Mouse (Mus musculus) hindbrain, embryonic 14.5 days (tissue): Measurements from ENCODE around the gene Tsc1. TPM values are rescaled to one million over a fixed set of nuclear protein-coding genes. Genes with fewer than 3 reads are reported as not detected.
A peak's percentile ranks its signal among the peaks of the same experiment; 100 is the strongest.

Experiments
- ATAC-seq: fragments of 200-750 bp; cut with Nextera tagmentation; 2 replicates; pipeline ENCODE4 v1.8.0; 2017; ENCODE audit warnings: moderate number of reproducible peaks, mild to moderate bottlenecking, moderate TSS enrichment, moderate library complexity; ENCODE audit not compliant: low FRiP score
- DNase-seq: peaks from one replicate; pipeline ENCODE4 v3.0.0-alpha.2; 2015; ENCODE audit warnings: low spot score
- H3K27ac ChIP-seq: fragments of 300-500 bp; sonication (generic); 2 replicates; pipeline ENCODE4 v1.5.1; 2014; ENCODE audit warnings: mild to moderate bottlenecking, moderate library complexity
- H3K27me3 ChIP-seq: fragments of 300-500 bp; sonication (generic); 2 replicates; pipeline ENCODE4 v1.6.1; 2014; ENCODE audit warnings: mild to moderate bottlenecking, low read length, mixed read lengths; ENCODE audit not compliant: control insufficient read depth, insufficient read depth
- H3K36me3 ChIP-seq: fragments of 300-500 bp; sonication (generic); replicated peaks from 2 replicates; pipeline ENCODE4 v1.6.1; 2014; ENCODE audit not compliant: control insufficient read depth, insufficient read depth
- H3K4me1 ChIP-seq: fragments of 300-500 bp; sonication (generic); replicated peaks from 2 replicates; pipeline ENCODE4 v1.6.1; 2014; ENCODE audit warnings: antibody characterized with exemption, low read length, mixed read lengths; ENCODE audit not compliant: control insufficient read depth, insufficient read depth
- H3K4me2 ChIP-seq: fragments of 300-500 bp; sonication (generic); replicated peaks from 2 replicates; pipeline ENCODE4 v1.6.1; 2014; ENCODE audit warnings: mild to moderate bottlenecking, moderate library complexity
- H3K4me3 ChIP-seq: fragments of 300-500 bp; sonication (generic); replicated peaks from 2 replicates; pipeline ENCODE4 v1.5.1; 2014; ENCODE audit warnings: mild to moderate bottlenecking, low read length
- H3K9ac ChIP-seq: fragments of 300-500 bp; sonication (generic); 2 replicates; pipeline ENCODE4 v1.6.1; 2014
- H3K9me3 ChIP-seq: fragments of 300-500 bp; sonication (generic); 2 replicates; pipeline ENCODE4 v1.6.1; 2016; ENCODE audit warnings: low read length; ENCODE audit not compliant: control insufficient read depth
- WGBS: fragments of 180-500 bp; shearing (Covaris S2); extraction: QIAGEN DNeasy Blood & Tissue Kit; methylation state at CpG from one replicate; pipeline ENCODE4 v1.1.7; 2014; 5-methylcytosine and 5-hydroxymethylcytosine counted together
- polyA plus RNA-seq: library from polyadenylated mRNA; unstranded; fragments of >200 nt; fragmentation: Nextera tagmentation; extraction: Ambion mirVana; gene quantifications from 2 replicates; pipeline ENCODE4 v1.2.1, GENCODE M21; 2014

Gene Tsc1
- polyA plus RNA-seq, 1 experiment from 2014 or later = 29.2 TPM

- peaks cover 66% of the 10 kb centered on the region for H3K36me3 ChIP-seq
Measured at GRCm38 (mm10) chr2:28656216-28656615, 15.2 kb downstream of the Tsc1 start.

GRCm38 (mm10) chr2:28662891-28663290, 21.9 kb downstream of the Tsc1 start:
- Histone ChIP-seq H3K27ac (no peak overlapping the region), H3K4me2 (no peak overlapping the region), H3K9me3 (no peaks in the 10 kb centered on the region), H3K9ac (no peak overlapping the region), H3K4me1 (no peaks in the 10 kb centered on the region), H3K36me3 (peaks cover 100% of the 10 kb centered on the region), H3K27me3 (no peaks in the 10 kb centered on the region), H3K4me3 (no peak overlapping the region)
- ATAC-seq (no peak), DNase-seq (no peak)
- 97% methylated on average over 3 of the region's 3 CpGs for whole genome bisulfite sequencing

More at GRCm38 (mm10) chr2:28656216-28656615, 15.2 kb downstream of the Tsc1 start:
- Histone ChIP-seq H3K9me3 (no peaks in the 10 kb centered on the region), H3K4me3 (no peak overlapping the region), H3K4me2 (no peak overlapping the region), H3K27ac (no peak overlapping the region), H3K4me1 (no peaks in the 10 kb centered on the region), H3K9ac (no peak overlapping the region), H3K27me3 (no peaks in the 10 kb centered on the region)
- 75% methylated on average over 8 of the region's 8 CpGs for WGBS
- DNase-seq (no peak), ATAC-seq (no peak)

GRCm38 (mm10) chr2:28665818-28666217, 24.8 kb downstream of the Tsc1 start:
- 83% methylated on average over 3 of the region's 3 CpGs for WGBS
- H3K9ac ChIP-seq = no peak overlapping the region
- H3K27me3 ChIP-seq = no peaks in the 10 kb centered on the region
- ATAC-seq = no peak
- no peak for DNase-seq
- no peak overlapping the region for H3K4me2 ChIP-seq
- no peak overlapping the region for H3K4me3 ChIP-seq
- H3K9me3 ChIP-seq = no peaks in the 10 kb centered on the region
- H3K27ac ChIP-seq = no peak overlapping the region
- no peaks in the 10 kb centered on the region for H3K4me1 ChIP-seq
- peaks cover 98% of the 10 kb centered on the region for H3K36me3 ChIP-seq

- Histone ChIP-seq H3K27me3 (no peaks in the 10 kb centered on the region), H3K4me1 (no peaks in the 10 kb centered on the region), H3K9me3 (no peaks in the 10 kb centered on the region), H3K36me3 (peaks cover 96% of the 10 kb centered on the region), H3K4me3 (no peak overlapping the region), H3K4me2 (no peak overlapping the region), H3K27ac (no peak overlapping the region), H3K9ac (no peak overlapping the region)
- no peak for ATAC-seq
- no peak for DNase-seq
- WGBS = 100% methylated on average over 2 of the region's 2 CpGs
Measured at GRCm38 (mm10) chr2:28671438-28671837, 30.4 kb downstream of the Tsc1 start.

GRCm38 (mm10) chr2:28676005-28676404, 35.0 kb downstream of the Tsc1 start:
- Histone ChIP-seq H3K36me3 (peaks cover 98% of the 10 kb centered on the region), H3K4me1 (no peaks in the 10 kb centered on the region), H3K9ac (no peak overlapping the region), H3K27ac (no peak overlapping the region), H3K4me2 (no peak overlapping the region), H3K27me3 (no peaks in the 10 kb centered on the region), H3K4me3 (no peak overlapping the region), H3K9me3 (no peaks in the 10 kb centered on the region)
- DNase-seq (no peak), ATAC-seq (no peak)
- WGBS = 93% methylated on average over 8 of the region's 8 CpGs

GRCm38 (mm10) chr2:28680710-28681109, 39.7 kb downstream of the Tsc1 start:
- Histone ChIP-seq H3K4me1 (no peaks in the 10 kb centered on the region), H3K36me3 (peaks cover 100% of the 10 kb centered on the region), H3K27ac (no peak overlapping the region), H3K4me2 (no peak overlapping the region), H3K4me3 (no peak overlapping the region), H3K9ac (no peak overlapping the region), H3K9me3 (no peaks in the 10 kb centered on the region), H3K27me3 (no peaks in the 10 kb centered on the region)
- ATAC-seq (no peak), DNase-seq (peak; percentile 69)
- WGBS = 24% methylated on average over 4 of the region's 4 CpGs

GRCm38 (mm10) chr2:28681718-28682117, 40.7 kb downstream of the Tsc1 start:
- Histone ChIP-seq H3K27me3 (no peaks in the 10 kb centered on the region), H3K36me3 (peaks cover 100% of the 10 kb centered on the region), H3K4me1 (no peaks in the 10 kb centered on the region), H3K9me3 (no peaks in the 10 kb centered on the region), H3K27ac (no peak overlapping the region), H3K4me2 (no peak overlapping the region), H3K9ac (no peak overlapping the region), H3K4me3 (no peak overlapping the region)
- DNase-seq = no peak
- WGBS = 84% methylated on average over 4 of the region's 4 CpGs
- ATAC-seq = no peak

- Histone ChIP-seq H3K36me3 (peaks cover 84% of the 10 kb centered on the region), H3K9ac (no peak overlapping the region), H3K9me3 (no peaks in the 10 kb centered on the region), H3K4me1 (no peaks in the 10 kb centered on the region), H3K27me3 (no peaks in the 10 kb centered on the region), H3K4me3 (no peak overlapping the region), H3K4me2 (no peak overlapping the region), H3K27ac (no peak overlapping the region)
- DNase-seq = no peak
- 93% methylated on average over 7 of the region's 7 CpGs for WGBS
- ATAC-seq = no peak
Measured at GRCm38 (mm10) chr2:28685895-28686294, 44.9 kb downstream of the Tsc1 start.

GRCm38 (mm10) chr2:28688431-28688830, 47.4 kb downstream of the Tsc1 start:
- Histone ChIP-seq H3K4me3 (no peak overlapping the region), H3K27ac (no peak overlapping the region), H3K36me3 (peaks cover 62% of the 10 kb centered on the region), H3K9ac (no peak overlapping the region), H3K27me3 (no peaks in the 10 kb centered on the region), H3K4me2 (no peak overlapping the region), H3K9me3 (no peaks in the 10 kb centered on the region), H3K4me1 (no peaks in the 10 kb centered on the region)
- 48% methylated on average over 3 of the region's 3 CpGs for WGBS
- ATAC-seq (no peak), DNase-seq (peak; percentile 55)

GRCm38 (mm10) chr2:28692692-28693091, 51.7 kb downstream of the Tsc1 start:
- H3K4me3 ChIP-seq = no peak overlapping the region
- H3K4me2 ChIP-seq = no peak overlapping the region
- peaks cover 3% of the 10 kb centered on the region; the same call in 1 of the 2 replicates for H3K27me3 ChIP-seq
- ATAC-seq (no peak), DNase-seq (no peak)
- H3K27ac ChIP-seq = no peak overlapping the region
- H3K9me3 ChIP-seq = no peaks in the 10 kb centered on the region
- peaks cover 19% of the 10 kb centered on the region for H3K36me3 ChIP-seq
- no peaks in the 10 kb centered on the region for H3K4me1 ChIP-seq
- WGBS = 67% methylated on average over 9 of the region's 9 CpGs
- H3K9ac ChIP-seq = no peak overlapping the region
